Mouse (Mus musculus): ENCODE results near the gene Tbx2.
A peak's percentile ranks its signal among the peaks of the same experiment; 100 is the strongest.

The Tbx2 gene

DNA sequence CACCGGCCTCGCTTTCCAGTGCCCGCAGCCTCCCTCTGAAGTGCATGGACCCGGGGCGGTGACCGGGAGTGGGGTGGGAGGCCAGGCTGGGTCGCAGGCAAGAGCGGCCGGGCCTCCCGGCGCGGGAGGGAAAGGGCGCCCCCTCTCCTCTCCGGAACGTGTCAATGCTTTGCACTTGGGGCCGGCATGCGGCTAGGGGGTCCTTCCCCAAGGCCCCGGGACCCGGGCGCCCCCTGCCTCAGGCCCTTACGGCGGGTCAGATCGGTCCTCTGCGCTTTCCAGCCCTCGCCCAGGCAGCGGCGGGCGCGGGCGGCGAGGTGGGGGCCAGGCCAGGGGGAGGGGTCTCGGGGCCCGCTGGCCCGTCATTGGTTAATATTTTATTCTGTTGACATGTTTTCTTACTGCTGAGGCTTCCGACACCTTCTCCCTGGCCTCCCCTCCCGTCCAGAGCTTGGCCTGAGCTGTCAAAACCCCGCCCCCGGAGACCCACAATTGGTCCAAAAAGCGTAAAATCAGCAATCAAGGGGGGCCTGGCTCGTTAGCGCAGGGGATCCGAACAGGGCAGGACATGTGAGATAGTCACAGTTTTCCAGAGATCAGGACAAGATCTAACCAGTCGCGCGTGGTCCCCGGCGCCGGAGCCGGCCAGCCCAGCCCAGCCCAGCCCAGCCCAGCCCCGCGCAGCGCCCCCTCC is at the start of gene Tbx2:
Tbx2 (plus strand) TSS at position 321 of the 694 bp plus-strand sequence.
- DNase-seq (ENCODE audit: low read depth, low spot score), result peak; percentile 79

GRCm38 (mm10) chr11:85786113-85786718 is 46.1 kb upstream of the Tbx2 start:
- DNase-seq (ENCODE audit: low read depth, low spot score), result peak; percentile 41

DNA sequence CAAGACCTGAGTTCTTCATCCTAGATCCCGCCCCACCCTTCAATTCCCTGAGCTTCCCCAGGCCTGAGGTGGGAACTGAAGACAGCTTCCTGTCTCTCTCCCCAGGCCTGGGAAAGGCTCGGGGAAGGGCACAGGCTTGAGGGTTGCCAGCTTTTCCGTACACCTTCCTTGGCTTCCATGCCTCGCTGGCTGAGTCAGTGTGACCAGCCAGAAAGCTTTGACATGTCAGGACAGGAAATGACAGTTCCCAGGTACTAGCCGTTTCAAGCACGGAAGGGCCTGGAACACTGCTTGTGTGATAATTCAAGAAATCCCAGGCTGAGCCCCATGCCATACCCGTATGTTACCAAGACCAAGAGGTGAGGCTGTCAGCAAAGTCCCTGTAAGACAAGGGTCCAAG is 42.6 kb upstream of the Tbx2 start:
- no peak for DNase-seq (ENCODE audit: low read depth, low spot score)

DNA sequence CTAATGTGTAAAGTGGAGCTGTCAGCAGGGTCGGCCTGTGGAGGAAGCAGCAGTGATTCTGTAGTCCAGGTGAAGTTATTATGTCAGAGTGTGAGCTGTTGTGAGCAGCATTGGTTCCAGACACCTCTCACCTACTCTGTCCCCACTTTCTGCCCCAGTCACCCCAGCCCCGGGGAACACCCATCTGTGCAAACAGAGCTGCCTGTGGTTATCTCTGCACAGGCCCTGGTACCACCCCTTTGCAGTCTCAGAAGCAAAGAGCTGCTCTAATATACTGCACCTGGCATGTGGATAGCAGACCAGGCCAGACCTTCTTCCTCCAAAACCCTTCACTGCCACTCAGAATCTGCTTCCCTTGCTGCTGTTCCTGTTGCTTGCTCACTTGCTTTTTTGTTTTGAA is 42.1 kb upstream of the Tbx2 start:
- DNase-seq (ENCODE audit: low read depth, low spot score), result no peak

GRCm38 (mm10) chr11:85791212-85791611 is 41.1 kb upstream of the Tbx2 start:
- no peak for DNase-seq (ENCODE audit: low read depth, low spot score)

GRCm38 (mm10) chr11:85792534-85793215 is 39.7 kb upstream of the Tbx2 start:
- no peak for DNase-seq (ENCODE audit: low read depth, low spot score)

- no peak for DNase-seq (ENCODE audit: low read depth, low spot score)
These were observed 32.9 kb upstream of the Tbx2 start for GRCm38 (mm10) chr11:85799456-85799855.

DNA sequence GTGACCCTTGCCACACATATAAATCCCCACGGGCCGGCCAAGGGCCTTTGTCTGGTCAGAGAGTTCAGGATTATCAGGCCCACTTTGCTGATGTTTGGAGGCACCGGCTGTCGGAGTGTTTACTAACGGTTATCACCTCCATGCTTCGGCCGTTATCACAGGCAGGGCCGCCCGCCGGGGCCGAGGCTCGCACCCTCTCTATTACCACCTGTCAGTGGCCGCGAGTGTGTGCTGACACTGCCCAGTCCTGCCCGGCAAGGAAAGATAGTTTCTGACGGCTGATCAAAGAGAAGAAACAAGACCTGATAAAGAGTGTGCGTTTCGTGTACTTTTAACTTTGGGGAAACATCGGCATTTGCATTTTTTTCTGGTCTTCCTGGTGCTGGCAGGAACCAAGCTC is 32.5 kb upstream of the Tbx2 start:
- DNase-seq (ENCODE audit: low read depth, low spot score), result peak; percentile 48

DNA sequence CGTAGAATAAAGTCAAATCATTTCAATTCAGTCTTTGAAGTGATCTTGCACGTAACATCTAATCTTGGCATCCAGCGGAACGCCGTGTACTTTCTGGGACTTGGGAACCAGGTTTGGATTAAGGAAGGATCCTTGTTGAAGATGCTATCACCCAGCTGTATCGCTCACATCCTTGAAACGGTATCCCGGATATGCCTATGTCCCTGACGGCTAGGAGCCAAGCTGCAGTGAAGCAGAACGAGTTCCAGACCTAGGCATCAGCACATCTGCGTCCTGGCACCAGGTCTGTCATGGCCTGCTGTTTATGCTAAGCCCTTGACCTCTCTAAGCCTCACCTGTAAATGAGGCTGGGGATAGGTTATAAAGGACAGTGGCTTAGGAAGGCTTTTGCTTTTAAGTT is 32.0 kb upstream of the Tbx2 start:
- no peak for DNase-seq (ENCODE audit: low read depth, low spot score)

DNA sequence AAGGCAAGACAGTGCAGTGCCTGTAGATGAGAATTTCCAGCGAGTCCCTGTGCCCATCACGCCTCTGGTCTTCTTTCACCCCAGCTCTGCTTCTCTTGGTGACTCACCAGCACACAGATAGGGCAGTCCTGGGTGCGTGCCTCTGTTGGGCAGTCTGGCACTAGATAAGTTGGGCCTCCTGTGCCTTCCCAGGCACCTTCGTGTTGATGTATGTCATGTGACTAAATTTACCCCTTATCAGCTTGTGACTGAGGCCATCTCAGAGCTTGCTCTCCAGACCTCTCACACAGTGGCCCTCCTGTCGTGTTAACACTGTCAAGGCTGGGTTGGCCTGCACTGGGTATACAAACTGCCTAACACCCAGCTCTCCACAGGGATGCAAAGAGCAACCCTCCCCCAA is 28.3 kb upstream of the Tbx2 start:
- DNase-seq (ENCODE audit: low read depth, low spot score), result no peak

- DNase-seq (ENCODE audit: low read depth, low spot score), result no peak
These were observed 26.6 kb upstream of the Tbx2 start for GRCm38 (mm10) chr11:85805779-85806178.

GRCm38 (mm10) chr11:85807353-85807752 is 25.0 kb upstream of the Tbx2 start:
- no peak for DNase-seq (ENCODE audit: low read depth, low spot score)

DNA sequence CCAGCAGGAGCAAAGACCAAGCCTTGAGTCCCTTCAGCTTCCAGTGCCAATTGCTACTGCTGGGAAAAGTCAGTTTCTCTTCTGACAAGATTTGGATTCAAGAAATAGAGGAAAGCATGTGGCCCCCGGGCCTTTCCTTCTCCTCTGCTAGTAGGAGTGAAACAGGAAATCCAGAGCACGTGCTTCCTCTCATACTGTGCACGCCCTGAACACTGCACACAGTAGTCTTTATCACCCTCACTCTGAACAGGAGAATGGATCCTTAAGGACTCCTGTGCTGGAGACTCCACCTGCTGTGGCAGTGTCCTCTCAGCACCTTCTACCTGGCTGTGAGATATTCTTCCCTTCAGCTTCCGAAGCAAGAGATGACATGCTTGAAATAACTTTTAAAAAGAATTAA is 21.1 kb upstream of the Tbx2 start:
- no peak for DNase-seq (ENCODE audit: low read depth, low spot score)

- no peak for DNase-seq (ENCODE audit: low read depth, low spot score)
These were observed 20.7 kb upstream of the Tbx2 start for GRCm38 (mm10) chr11:85811676-85812075.

- DNase-seq (ENCODE audit: low read depth, low spot score), result no peak
These were observed 20.0 kb upstream of the Tbx2 start for GRCm38 (mm10) chr11:85812201-85812966.

- DNase-seq (ENCODE audit: low read depth, low spot score), result no peak
These were observed 17.7 kb upstream of the Tbx2 start for GRCm38 (mm10) chr11:85814678-85815077.

- DNase-seq (ENCODE audit: low read depth, low spot score), result no peak
These were observed 15.9 kb upstream of the Tbx2 start for GRCm38 (mm10) chr11:85816471-85816870.

- no peak for DNase-seq (ENCODE audit: low read depth, low spot score)
These were observed 13.9 kb upstream of the Tbx2 start for GRCm38 (mm10) chr11:85818401-85818800.

GRCm38 (mm10) chr11:85820959-85821358 is 11.4 kb upstream of the Tbx2 start:
- no peak for DNase-seq (ENCODE audit: low read depth, low spot score)

GRCm38 (mm10) chr11:85821659-85822058 is 10.7 kb upstream of the Tbx2 start:
- DNase-seq (ENCODE audit: low read depth, low spot score), result no peak

DNA sequence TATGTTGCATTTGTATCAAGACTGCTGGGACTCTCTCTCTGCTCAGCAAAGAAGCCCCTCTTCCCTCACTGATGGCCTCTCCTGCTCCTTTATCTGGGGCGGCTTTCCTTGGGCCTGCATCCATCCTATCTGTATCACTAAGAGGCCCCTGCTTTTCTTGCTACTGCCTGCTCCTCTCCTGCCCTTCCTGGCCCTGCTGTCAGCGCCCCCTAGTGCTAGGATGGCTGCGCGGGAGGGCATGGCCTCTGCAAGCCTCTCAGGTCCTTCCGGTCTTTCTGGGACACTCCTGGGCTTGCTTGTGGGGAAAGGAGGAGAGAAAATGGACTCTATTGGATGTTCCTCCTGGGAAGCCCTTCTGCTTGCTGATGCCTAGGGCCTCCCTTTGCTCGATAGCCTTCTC is 9.2 kb upstream of the Tbx2 start:
- no peak for DNase-seq (ENCODE audit: low read depth, low spot score)

- no peak for DNase-seq (ENCODE audit: low read depth, low spot score)
These were observed 8.6 kb upstream of the Tbx2 start for GRCm38 (mm10) chr11:85823794-85824193.

Measured in forelimb bud, embryonic 11.5 days (tissue).